Mouse (Mus musculus) midbrain, postnatal 0 days (tissue): ENCODE data around the gene Gpx2. TPM values are rescaled to one million over a fixed set of nuclear protein-coding genes. Genes with fewer than 3 reads are reported as not detected.
A peak's percentile ranks its signal among the peaks of the same experiment; 100 is the strongest.

Experiments used
- ATAC-seq: fragments of 200-750 bp; cut with Nextera tagmentation; 2 replicates; pipeline ENCODE4 v1.8.0; 2017; ENCODE audit warnings: moderate number of reproducible peaks, mild to moderate bottlenecking, moderate TSS enrichment, moderate library complexity; ENCODE audit not compliant: low FRiP score
- DNase-seq: peaks from one replicate; pipeline ENCODE4 v3.0.0-alpha.2; 2015; ENCODE audit warnings: low spot score
- H3K27ac ChIP-seq: fragments of 300-500 bp; sonication (generic); 2 replicates; pipeline ENCODE4 v1.5.1; 2014; ENCODE audit warnings: low read depth, mild to moderate bottlenecking, low read length, mixed read lengths
- H3K27me3 ChIP-seq: fragments of 300-500 bp; sonication (generic); 2 replicates; pipeline ENCODE4 v1.6.1; 2014; ENCODE audit warnings: low read length, control low read depth, mixed read lengths; ENCODE audit not compliant: insufficient read depth
- H3K36me3 ChIP-seq: fragments of 300-500 bp; sonication (generic); 2 replicates; pipeline ENCODE4 v1.6.1; 2014; ENCODE audit warnings: low read length, control low read depth, mixed read lengths; ENCODE audit not compliant: insufficient read depth
- H3K4me1 ChIP-seq: fragments of 300-500 bp; sonication (generic); 2 replicates; pipeline ENCODE4 v1.6.1; 2014; ENCODE audit warnings: mild to moderate bottlenecking, control low read depth, antibody characterized with exemption, low read length, mixed read lengths; ENCODE audit not compliant: insufficient read depth
- H3K4me2 ChIP-seq: fragments of 300-500 bp; sonication (generic); 2 replicates; pipeline ENCODE4 v1.6.1; 2014; ENCODE audit warnings: low read depth, mild to moderate bottlenecking, low read length, mixed read lengths; ENCODE audit not compliant: poor library complexity, severe bottlenecking
- H3K4me3 ChIP-seq: fragments of 300-500 bp; sonication (generic); 2 replicates; pipeline ENCODE4 v1.5.1; 2014; ENCODE audit warnings: low read depth, mild to moderate bottlenecking, low read length, moderate library complexity
- H3K9ac ChIP-seq: fragments of 300-500 bp; sonication (generic); replicated peaks from 2 replicates; pipeline ENCODE4 v1.6.1; 2014; ENCODE audit warnings: mild to moderate bottlenecking, low read length, moderate library complexity, mixed read lengths; ENCODE audit not compliant: poor library complexity, severe bottlenecking
- H3K9me3 ChIP-seq: fragments of 300-500 bp; sonication (generic); 2 replicates; pipeline ENCODE4 v1.6.1; 2016; ENCODE audit warnings: low read length, control low read depth
- CTCF ChIP-seq: IDR thresholded peaks from 2 replicates; pipeline ENCODE4 v1.5.1; 2016; ENCODE audit warnings: antibody characterized with exemption, mild to moderate bottlenecking
- WGBS: fragments of 180-500 bp; shearing (Covaris S2); extraction: QIAGEN DNeasy Blood & Tissue Kit; methylation state at CpG from one replicate; pipeline ENCODE4 v1.1.7; 2014; 5-methylcytosine and 5-hydroxymethylcytosine counted together
- polyA plus RNA-seq: library from polyadenylated mRNA; unstranded; fragments of >200 nt; fragmentation: Nextera tagmentation; extraction: Ambion mirVana; gene quantifications from 2 replicates; pipeline ENCODE4 v1.2.1, GENCODE M21; 2015
- total RNA-seq: library from RNA; depleted of rRNA; stranded (reverse); fragments of >200 nt; gene quantifications from 2 replicates; pipeline ENCODE4 v1.2.3, GENCODE M21; 2014

Gpx2 gene
- total and polyA plus RNA-seq, 2 experiments from 2014 or later: 0.21 to 0.33 TPM

DNA sequence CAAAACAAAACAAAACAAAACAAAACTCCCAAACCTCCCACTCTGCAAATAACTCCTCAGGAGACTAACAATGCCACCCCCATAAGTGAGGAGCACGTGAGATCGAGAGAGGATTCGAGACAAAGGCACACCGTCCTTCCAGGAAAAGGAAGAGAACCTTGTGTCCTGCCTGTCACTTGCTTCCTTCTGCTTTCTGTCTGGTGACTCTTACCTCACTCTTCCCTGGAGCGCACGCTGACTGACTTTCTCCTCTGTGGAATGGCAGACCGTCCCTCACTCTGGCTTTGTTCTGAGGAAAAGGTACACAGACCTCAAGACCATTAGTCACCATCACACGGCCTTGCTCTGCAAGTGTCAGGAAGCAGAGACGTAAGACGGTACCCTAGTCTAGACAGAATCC is 18.2 kb upstream of the Gpx2 start:
- WGBS: 78% methylated on average over 10 of the region's 10 CpGs
- Histone ChIP-seq H3K9ac (no peak overlapping the region), H3K27me3 (no peaks in the 10 kb centered on the region), H3K36me3 (peaks cover 11% of the 10 kb centered on the region), H3K9me3 (no peaks in the 10 kb centered on the region), H3K27ac (no peak overlapping the region), H3K4me1 (no peaks in the 10 kb centered on the region), H3K4me3 (no peak overlapping the region), H3K4me2 (no peak overlapping the region)
- no peak for TF ChIP-seq CTCF
- DNase-seq (no peak), ATAC-seq (no peak)

- H3K27ac ChIP-seq: no peak overlapping the region
- no peaks in the 10 kb centered on the region for H3K27me3 ChIP-seq
- H3K9ac ChIP-seq: no peak overlapping the region
- H3K4me3 ChIP-seq: no peak overlapping the region
- H3K4me1 ChIP-seq: no peaks in the 10 kb centered on the region
- WGBS: 94% methylated on average over 4 of the region's 4 CpGs
- DNase-seq (no peak), ATAC-seq (no peak)
- peaks cover 11% of the 10 kb centered on the region for H3K36me3 ChIP-seq
- H3K4me2 ChIP-seq: no peak overlapping the region
- H3K9me3 ChIP-seq: no peaks in the 10 kb centered on the region
- no peak for TF ChIP-seq CTCF
Measured at GRCm38 (mm10) chr12:76811006-76811405, 15.7 kb upstream of the Gpx2 start.

GRCm38 (mm10) chr12:76810491-76810890 is 15.1 kb upstream of the Gpx2 start:
- no peaks in the 10 kb centered on the region for H3K27me3 ChIP-seq
- WGBS: 95% methylated on average over 5 of the region's 5 CpGs
- H3K4me1 ChIP-seq: no peaks in the 10 kb centered on the region
- H3K4me2 ChIP-seq: no peak overlapping the region
- ATAC-seq (no peak), DNase-seq (no peak)
- H3K36me3 ChIP-seq: peaks cover 11% of the 10 kb centered on the region
- no peak for TF ChIP-seq CTCF
- no peak overlapping the region for H3K4me3 ChIP-seq
- no peak overlapping the region for H3K27ac ChIP-seq
- H3K9me3 ChIP-seq: no peaks in the 10 kb centered on the region
- no peak overlapping the region for H3K9ac ChIP-seq

GRCm38 (mm10) chr12:76807796-76808195 is 12.4 kb upstream of the Gpx2 start:
- Histone ChIP-seq H3K4me1 (no peaks in the 10 kb centered on the region), H3K9ac (no peak overlapping the region), H3K27me3 (no peaks in the 10 kb centered on the region), H3K4me3 (no peak overlapping the region), H3K4me2 (no peak overlapping the region), H3K9me3 (no peaks in the 10 kb centered on the region), H3K27ac (no peak overlapping the region), H3K36me3 (peaks cover 12% of the 10 kb centered on the region)
- no peak for TF ChIP-seq CTCF
- ATAC-seq (no peak), DNase-seq (no peak)
- WGBS: 78% methylated on average over 10 of the region's 10 CpGs

- DNase-seq (peak; percentile 47), ATAC-seq (no peak)
- peaks cover 19% of the 10 kb centered on the region for H3K36me3 ChIP-seq
- H3K4me3 ChIP-seq: no peak overlapping the region
- no peaks in the 10 kb centered on the region for H3K27me3 ChIP-seq
- no peak overlapping the region for H3K4me2 ChIP-seq
- H3K27ac ChIP-seq: no peak overlapping the region
- no peak for TF ChIP-seq CTCF
- no peaks in the 10 kb centered on the region for H3K4me1 ChIP-seq
- no peak overlapping the region for H3K9ac ChIP-seq
- no peaks in the 10 kb centered on the region for H3K9me3 ChIP-seq
- WGBS: 89% methylated on average over 10 of the region's 10 CpGs
Measured at GRCm38 (mm10) chr12:76805056-76805811, 9.9 kb upstream of the Gpx2 start.

GRCm38 (mm10) chr12:76803700-76804252 is 8.4 kb upstream of the Gpx2 start:
- DNase-seq (peak; percentile 61), ATAC-seq (no peak)
- Histone ChIP-seq H3K9me3 (no peaks in the 10 kb centered on the region), H3K36me3 (peaks cover 33% of the 10 kb centered on the region), H3K4me2 (no peak overlapping the region), H3K9ac (no peak overlapping the region), H3K27me3 (no peaks in the 10 kb centered on the region), H3K27ac (no peak overlapping the region), H3K4me1 (no peaks in the 10 kb centered on the region), H3K4me3 (no peak overlapping the region)
- 60% methylated on average over 7 of the region's 7 CpGs for WGBS
- peak; percentile 74 for TF ChIP-seq CTCF
